Mouse (Mus musculus): ENCODE measurements around the gene Mgat5.

The Mgat5 gene

GRCm38 (mm10) chr1:127434829-127435228 lies 230.0 kb downstream of the Mgat5 start:
- no peak for DNase-seq (ENCODE audit: low spot score in 2 of 2)

- DNase-seq (ENCODE audit: low spot score in 2 of 2) = no peak
Observed at GRCm38 (mm10) chr1:127437091-127437490, 232.3 kb downstream of the Mgat5 start.

DNA sequence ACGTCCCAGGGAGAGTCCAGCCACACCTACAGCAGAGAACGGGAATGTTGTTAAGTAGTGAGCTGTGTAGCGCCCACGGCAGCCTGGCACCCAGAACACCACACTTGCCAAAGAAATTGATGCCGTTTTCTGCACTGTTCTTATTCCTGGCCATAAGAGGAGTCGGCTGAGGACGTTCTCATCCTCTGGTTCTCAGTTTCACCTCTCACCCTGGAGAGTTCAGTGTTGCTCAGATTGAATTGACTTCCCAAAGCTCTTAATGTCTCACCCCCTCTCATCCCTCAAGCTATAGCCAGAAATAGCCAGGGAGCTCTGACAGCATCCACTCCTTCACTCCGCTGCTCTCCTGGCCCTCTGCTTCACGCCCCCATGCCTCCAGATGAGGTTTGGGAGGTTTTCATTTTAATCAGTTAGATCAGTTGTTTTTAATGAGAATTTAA lies 234.7 kb downstream of the Mgat5 start:
- DNase-seq (ENCODE audit: low spot score in 2 of 2) = no peak

DNA sequence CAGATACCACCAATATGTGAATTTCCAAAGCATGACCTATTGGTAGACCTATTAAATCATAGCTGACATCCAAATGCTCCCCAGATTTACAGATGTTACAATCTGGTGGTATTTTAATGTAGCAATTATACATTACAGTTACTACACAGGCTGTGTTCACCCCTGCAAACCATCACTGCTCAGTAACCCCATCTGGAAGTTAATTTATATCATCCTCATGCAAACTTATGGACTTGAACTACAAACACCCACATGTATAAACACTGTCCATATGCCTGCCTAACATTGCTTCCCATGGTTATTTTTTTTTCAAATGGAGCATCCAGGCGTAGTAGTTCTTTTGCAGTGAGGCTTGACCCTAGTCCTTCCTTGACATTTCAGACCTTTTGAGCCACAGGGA lies 236.2 kb downstream of the Mgat5 start:
- DNase-seq (ENCODE audit: low spot score in 2 of 2) = no peak

GRCm38 (mm10) chr1:127441736-127442135 lies 236.9 kb downstream of the Mgat5 start:
- no peak for DNase-seq (ENCODE audit: low spot score in 2 of 2)

GRCm38 (mm10) chr1:127442880-127443877 lies 238.4 kb downstream of the Mgat5 start:
- no peak for DNase-seq (ENCODE audit: low spot score in 2 of 2)

- DNase-seq (ENCODE audit: low spot score in 2 of 2) = no peak
Observed at GRCm38 (mm10) chr1:127444836-127445485, 240.1 kb downstream of the Mgat5 start.

GRCm38 (mm10) chr1:127453397-127453796 lies 248.6 kb downstream of the Mgat5 start:
- DNase-seq (ENCODE audit: low spot score in 2 of 2) = no peak

DNA sequence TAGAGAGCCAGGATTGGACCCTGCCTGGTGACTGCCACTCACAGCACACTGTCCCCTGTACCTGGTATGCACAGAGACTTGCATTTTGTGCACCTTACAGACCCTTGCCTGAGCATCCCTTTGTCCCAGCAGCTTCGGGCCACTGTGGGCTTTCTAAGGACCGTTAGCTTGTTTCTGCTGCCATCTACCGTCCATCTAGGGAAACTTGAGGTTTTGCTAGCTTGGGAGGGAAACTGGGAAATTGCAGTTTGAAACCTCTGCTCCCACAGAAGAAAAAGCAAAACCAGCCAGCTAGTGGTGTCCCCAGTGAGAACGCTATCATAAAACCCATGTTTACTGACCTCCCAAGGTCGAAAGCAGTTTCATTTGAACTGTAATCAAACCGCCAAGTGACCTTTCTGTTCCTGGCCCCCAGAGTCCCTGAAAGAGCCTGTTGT lies 254.2 kb downstream of the Mgat5 start:
- DNase-seq (ENCODE audit: low spot score in 2 of 2) = peak; percentile 15 to 47

DNA sequence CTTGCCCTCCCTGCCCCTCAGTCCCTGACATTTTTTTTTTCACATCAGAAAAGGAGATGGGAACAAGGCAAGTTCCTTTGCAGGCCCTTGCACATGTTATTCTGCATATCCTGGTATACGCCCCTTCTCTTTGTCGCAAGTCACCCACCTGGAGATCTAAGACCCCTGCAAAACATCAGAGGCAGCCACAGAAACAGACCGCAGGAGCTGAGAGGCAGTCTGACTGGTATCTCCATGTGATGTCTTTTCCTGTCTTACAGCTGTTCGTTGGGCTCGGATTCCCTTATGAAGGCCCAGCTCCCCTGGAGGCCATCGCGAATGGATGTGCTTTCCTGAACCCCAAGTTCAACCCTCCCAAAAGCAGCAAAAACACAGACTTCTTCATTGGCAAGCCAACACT lies 254.8 kb downstream of the Mgat5 start:
- no peak for DNase-seq (ENCODE audit: low spot score in 2 of 2)

- DNase-seq (ENCODE audit: low spot score in 2 of 2) = peak in 1 of 2 experiments; percentile 25
Observed at GRCm38 (mm10) chr1:127461017-127461416, 256.2 kb downstream of the Mgat5 start.

DNA sequence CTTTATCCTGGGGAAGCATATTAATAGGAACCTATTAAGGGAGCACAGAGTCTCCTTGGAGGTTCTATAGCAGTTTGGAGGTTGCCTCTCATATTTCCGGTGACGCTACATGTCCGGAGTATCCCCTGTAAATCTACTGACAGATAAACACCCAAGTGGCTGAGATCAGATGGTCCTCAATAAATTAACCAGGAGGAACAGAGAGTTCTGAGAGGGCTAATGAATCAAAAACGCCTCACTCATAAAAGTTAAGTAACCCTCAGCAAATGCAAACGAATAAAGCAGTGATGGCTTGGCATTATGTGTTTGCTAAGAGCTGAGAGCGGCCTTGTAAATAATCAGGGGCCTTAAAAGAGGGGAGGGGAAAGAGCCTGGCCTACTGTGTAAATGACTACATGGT lies 259.2 kb downstream of the Mgat5 start:
- DNase-seq (ENCODE audit: low spot score in 2 of 2) = no peak

DNA sequence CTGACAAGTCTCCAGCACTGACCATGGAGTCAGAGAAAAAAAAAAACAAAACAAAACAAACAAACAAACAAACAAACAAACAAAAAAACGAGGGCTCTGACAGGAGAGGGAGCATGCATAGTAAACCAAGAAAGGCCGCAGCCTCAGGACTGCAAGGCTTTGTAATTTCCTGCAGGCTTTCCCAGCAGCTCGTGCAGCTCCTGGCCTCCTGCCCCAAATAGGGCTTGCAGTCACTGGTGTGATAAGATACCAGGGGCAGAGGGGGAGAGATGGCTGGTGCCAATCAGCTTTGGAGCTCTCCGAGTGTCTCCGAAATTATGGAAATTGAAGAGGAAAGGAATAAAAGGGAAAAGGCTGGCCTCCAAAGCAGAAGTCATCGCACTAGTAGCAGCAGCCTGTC lies 260.5 kb downstream of the Mgat5 start:
- DNase-seq (ENCODE audit: low spot score in 2 of 2) = no peak

DNA sequence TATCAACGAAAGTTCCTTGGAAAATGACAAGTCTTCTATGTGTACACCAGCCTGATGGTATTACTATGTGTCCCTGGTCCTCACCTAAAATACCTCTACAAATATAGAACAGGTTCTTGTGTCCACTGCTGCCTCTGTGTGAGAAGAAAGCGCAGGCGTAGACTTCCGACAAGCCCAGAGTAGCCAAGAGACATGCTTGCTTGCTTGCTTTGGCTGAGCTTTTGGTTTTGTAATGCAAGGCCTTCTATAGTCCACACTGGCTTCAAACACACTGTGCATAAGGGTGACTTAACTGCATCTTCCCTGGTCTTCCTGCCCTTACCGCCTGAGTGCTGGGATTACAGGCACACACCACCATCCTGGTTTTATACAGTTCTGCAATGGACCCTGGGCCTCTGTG lies 262.4 kb downstream of the Mgat5 start:
- no peak for DNase-seq (ENCODE audit: low spot score in 2 of 2)

DNA sequence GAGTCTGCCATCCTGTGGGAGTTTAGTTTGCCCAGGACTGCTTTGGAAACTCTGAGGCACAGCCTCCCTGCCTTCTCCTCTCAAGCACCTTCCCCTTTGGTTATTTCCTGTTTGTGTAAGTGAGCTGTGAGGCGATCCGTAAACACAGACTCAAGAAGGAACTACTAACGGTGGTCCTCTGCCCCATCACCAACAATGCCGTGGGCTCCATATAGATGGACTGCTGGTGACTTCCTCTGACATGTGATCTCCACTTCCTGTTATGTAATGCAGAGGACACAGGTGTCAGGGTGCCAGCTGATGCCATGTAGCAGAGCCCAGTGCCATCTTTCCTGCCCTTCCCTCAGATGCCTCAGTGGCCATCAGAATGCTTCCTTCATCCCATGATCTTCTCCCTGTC lies 265.4 kb downstream of the Mgat5 start:
- DNase-seq (ENCODE audit: low spot score in 2 of 2) = no peak

- no peak for DNase-seq (ENCODE audit: low spot score in 2 of 2)
Observed at GRCm38 (mm10) chr1:127475756-127476155, 270.9 kb downstream of the Mgat5 start.

GRCm38 (mm10) chr1:127482911-127483310 lies 278.1 kb downstream of the Mgat5 start:
- no peak for DNase-seq (ENCODE audit: low spot score in 2 of 2)

GRCm38 (mm10) chr1:127484188-127484587 lies 279.4 kb downstream of the Mgat5 start:
- DNase-seq (ENCODE audit: low spot score in 2 of 2) = no peak

DNA sequence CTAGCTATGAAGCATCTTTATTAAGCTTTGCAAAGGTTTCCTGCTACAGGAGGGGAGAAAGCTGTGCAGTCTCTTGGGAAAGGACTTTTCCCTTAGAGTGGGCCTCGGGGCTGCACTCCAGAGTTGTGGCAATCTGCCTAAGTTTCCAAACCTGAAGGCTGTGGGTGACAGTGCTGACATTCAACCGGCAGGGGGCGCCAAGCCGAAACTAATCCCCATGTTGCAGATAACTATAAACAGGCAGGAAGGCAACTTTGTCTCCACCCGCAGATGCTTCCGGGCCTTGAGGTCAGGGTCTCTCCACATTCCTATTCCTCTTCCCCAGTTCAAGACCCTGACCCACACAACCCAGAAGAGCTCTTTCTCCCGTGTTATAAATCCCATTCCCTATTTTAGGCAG lies 280.0 kb downstream of the Mgat5 start:
- DNase-seq (ENCODE audit: low spot score in 2 of 2) = peak; percentile 40 to 44

DNA sequence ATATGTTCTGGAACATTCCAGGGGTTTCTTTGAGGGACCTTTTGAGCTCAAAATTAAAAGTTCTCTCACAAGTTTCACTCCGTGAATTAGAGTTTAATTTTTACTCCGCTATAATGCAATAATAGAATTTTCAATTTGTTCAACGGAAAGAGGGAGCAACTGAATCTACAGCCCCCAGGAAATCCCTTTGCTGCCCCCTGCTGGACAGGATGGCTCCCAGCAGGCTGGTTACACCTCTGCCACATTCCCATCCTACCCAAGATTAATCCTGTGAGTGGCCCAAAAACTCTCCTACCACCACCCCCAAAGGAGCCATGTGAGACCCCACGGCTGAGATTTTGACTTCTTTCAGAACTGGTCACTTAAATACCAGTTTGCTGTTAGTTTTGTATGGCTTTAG lies 282.3 kb downstream of the Mgat5 start:
- peak in 1 of 2 experiments; percentile 40 for DNase-seq (ENCODE audit: low spot score in 2 of 2)

GRCm38 (mm10) chr1:127496737-127497543 lies 292.1 kb downstream of the Mgat5 start:
- no peak for DNase-seq (ENCODE audit: low spot score in 2 of 2)

DNA sequence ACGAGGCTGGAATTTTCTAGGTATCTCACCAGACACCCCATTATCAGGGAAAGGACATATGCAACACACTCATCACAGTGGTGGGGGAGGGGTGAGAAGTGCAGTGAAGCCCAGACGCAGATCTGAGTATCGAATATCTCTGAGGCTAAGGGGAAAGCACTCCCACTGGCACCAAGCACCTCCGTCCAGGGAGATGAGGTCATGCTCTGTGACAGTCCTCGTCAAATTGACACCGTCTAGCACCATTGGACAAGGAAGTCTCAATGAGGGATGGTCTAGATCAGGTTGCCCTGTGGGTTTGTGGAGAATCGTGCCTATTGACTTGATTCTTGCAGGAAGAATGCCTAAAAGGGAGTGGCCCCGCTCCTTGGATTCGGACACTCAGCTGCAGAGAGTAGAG lies 293.9 kb downstream of the Mgat5 start:
- no peak for DNase-seq (ENCODE audit: low spot score in 2 of 2)
